Mouse (Mus musculus) 3134 (cell line): Measurements from ENCODE around the gene Mut.

Experiments used
- DNase-seq: peaks from one replicate; pipeline ENCODE4 v3.0.0-alpha.2; 2011; ENCODE audit warnings: low spot score; ENCODE audit not compliant: insufficient read length; ENCODE audit errors: extremely low read depth

The Mut gene

GRCm38 (mm10) chr17:40934420-40935231 is at the start of gene Mut, which contains the start of gene Cenpq:
TSS of gene Mut (plus strand) at chr17:40934685.
TSS of gene Cenpq (minus strand) at chr17:40935047.
- DNase-seq, result peak; percentile 98

DNA sequence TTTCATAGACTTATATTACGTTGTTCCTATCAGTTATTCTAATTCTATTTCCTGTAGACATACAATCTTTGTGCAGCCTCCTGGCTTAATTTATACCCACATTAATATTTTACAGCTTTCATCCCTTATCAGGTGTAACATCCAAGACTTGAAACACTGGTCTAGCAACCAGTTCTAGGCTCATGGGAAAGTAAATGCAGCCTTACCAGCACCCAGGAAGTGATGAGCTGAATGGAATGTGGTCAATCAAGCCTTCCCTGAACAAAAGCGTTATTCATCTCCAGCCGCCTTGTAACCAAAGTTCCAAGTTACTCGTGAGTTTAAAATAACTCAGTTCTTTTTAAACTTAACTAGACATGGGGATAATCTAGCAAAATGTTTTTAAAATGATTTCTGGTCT is 49.3 kb upstream of the Mut start:
- no peak for DNase-seq

- DNase-seq, result no peak
These were observed 46.5 kb upstream of the Mut start for GRCm38 (mm10) chr17:40887849-40888536.

DNA sequence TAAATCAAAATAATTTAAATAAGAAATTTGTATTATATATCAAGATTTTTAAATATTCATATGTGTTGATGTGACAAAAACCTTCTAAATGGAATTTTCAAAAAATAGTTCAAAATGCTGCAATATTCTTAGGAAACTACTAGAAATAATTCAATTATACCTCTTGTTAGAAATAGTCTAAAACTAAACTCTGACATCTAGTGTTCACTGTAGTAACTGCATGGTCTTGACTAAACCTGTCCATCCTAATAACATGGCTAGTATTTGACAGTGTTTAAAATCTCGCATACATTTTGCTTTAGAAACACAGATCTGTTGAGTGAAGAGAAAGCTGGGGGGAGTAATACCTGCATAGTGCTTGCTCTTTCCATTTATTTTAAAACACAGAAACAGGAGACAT is 37.6 kb upstream of the Mut start:
- DNase-seq, result no peak

DNA sequence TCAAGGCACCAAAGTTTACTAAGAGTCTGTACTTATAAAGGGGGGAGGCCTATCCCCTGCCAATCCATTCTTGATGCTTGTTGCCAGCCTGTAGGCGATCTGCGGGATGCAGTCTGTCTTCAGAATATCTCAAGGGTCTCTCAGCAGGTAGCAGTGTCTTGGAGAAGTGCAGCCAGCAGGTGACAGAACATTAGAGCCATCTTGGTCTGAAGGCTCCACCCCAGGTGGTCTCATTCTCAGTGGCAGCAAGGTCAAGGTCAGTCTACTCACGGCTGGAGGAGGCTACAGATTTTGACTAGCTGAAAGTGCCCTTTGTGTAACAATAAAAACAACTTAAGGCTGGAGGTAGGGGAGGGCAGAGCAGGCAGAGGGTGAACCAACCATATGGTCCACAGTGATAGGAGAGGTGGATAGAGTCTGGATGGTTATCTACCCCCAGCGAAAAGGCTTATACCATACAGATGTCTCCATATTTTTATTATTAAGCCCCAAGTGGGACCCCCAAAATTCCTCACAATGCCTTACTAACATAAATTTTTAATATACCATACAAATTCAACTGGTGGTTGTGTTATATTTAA is 34.6 kb upstream of the Mut start:
- no peak for DNase-seq

GRCm38 (mm10) chr17:40903345-40903744 is 31.1 kb upstream of the Mut start:
- DNase-seq, result no peak

DNA sequence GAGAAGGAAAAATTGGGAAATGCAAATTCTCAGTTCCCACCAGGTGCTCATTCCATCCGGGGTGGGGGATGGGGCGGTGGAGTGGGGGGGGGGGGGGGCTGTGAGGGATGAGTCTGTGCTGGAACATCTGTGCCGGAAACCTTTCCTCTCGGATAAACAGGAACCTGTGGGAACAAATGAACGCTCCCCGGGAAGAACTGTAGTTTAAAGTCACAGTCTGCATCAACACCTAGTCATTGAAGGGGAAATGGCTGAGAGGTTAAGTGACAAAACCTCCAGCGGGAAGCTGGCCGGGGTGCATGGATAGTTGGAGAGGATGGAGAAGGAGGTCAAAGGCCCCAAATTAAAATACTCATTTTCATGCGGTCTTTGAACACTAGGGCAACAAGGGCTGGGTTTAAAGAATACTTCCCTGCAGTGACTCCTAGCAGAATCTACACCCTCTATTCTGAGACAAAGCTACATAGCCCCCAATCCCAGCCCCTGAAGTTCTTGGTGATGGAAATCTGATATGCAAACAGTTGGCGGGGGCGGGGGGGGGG is 30.4 kb upstream of the Mut start:
- no peak for DNase-seq

- no peak for DNase-seq
These were observed 29.7 kb upstream of the Mut start for GRCm38 (mm10) chr17:40904721-40905154.

DNA sequence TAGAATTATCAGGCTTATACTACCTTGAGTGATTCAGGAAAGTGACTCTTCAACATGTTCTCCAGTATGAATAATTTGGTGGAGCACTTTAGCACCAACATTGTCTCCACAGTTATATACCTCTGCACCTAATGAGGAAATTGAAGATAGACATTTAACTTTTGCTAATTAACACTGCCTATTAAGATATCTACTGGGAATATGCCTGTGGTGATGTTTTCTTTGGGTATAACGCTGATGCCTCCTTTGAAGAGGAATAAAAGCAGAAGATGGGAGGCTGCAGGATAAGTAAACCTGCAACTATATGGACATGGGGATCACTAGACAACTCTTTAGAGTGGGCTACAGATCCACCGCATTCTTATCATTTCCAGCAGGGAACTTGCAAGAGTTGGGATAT is 20.2 kb upstream of the Mut start, which contains the start of gene Glyatl3:
TSS of gene Glyatl3 (minus strand) at position 101 of the 400 bp plus-strand sequence.
- DNase-seq, result no peak

DNA sequence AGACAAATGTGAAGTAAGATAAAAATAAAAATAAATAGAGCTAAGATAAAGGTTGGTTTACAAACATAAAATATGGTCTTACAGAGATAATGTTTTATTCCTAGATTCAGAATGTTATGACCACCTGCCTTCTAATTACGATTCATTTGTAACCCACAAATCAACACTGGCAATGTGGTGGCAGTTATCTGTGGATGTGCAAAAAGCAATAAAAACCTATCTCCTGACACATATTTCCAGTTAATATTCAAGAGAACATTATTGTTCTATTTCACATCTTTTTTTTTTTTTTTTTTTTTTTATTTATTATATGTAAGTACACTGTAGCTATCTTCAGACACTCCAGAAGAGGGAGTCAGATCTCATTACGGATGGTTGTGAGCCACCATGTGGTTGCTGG is 19.0 kb upstream of the Mut start:
- DNase-seq, result no peak

- no peak for DNase-seq
These were observed 500 bp upstream of the Mut start for GRCm38 (mm10) chr17:40933985-40934384.

- peak; percentile 30 for DNase-seq
These were observed 14.0 kb downstream of the Mut start for GRCm38 (mm10) chr17:40948518-40948917.

- DNase-seq, result peak; percentile 8
These were observed 43.4 kb downstream of the Mut start for GRCm38 (mm10) chr17:40977914-40978313.

- no peak for DNase-seq
These were observed 57.6 kb downstream of the Mut start for GRCm38 (mm10) chr17:40992102-40992501.
